Mouse (Mus musculus) limb, embryonic 15.5 days (tissue): Measurements from ENCODE around the gene Tmub1. TPM values are rescaled to one million over a fixed set of nuclear protein-coding genes. Genes with fewer than 3 reads are reported as not detected.

Source experiments
- ATAC-seq: fragments of 200-750 bp; cut with Nextera tagmentation; 2 replicates; pipeline ENCODE4 v1.8.0; 2017; ENCODE audit warnings: low read depth, moderate TSS enrichment; ENCODE audit not compliant: insufficient number of reproducible peaks, low FRiP score, low TSS enrichment
- H3K27ac ChIP-seq: fragments of 300-500 bp; sonication (generic); 2 replicates; pipeline ENCODE4 v1.5.1; 2015; ENCODE audit warnings: moderate library complexity, mild to moderate bottlenecking, inconsistent platforms
- H3K27me3 ChIP-seq: fragments of 300-500 bp; sonication (generic); 2 replicates; pipeline ENCODE4 v1.6.1; 2015; ENCODE audit warnings: inconsistent platforms
- H3K36me3 ChIP-seq: fragments of 300-500 bp; sonication (generic); 2 replicates; pipeline ENCODE4 v1.6.1; 2015; ENCODE audit warnings: inconsistent platforms
- H3K4me1 ChIP-seq: fragments of 300-500 bp; sonication (generic); 2 replicates; pipeline ENCODE4 v1.6.1; 2015; ENCODE audit warnings: inconsistent platforms
- H3K4me2 ChIP-seq: fragments of 300-500 bp; sonication (generic); 2 replicates; pipeline ENCODE4 v1.6.1; 2015; ENCODE audit warnings: mild to moderate bottlenecking, inconsistent platforms
- H3K4me3 ChIP-seq: fragments of 300-500 bp; sonication (generic); 2 replicates; pipeline ENCODE4 v1.5.1; 2015; ENCODE audit warnings: mild to moderate bottlenecking, inconsistent platforms
- H3K9ac ChIP-seq: fragments of 300-500 bp; sonication (generic); 2 replicates; pipeline ENCODE4 v1.6.1; 2015; ENCODE audit warnings: inconsistent platforms
- H3K9me3 ChIP-seq: fragments of 300-500 bp; sonication (generic); 2 replicates; pipeline ENCODE4 v1.6.1; 2016; ENCODE audit warnings: inconsistent platforms
- WGBS: fragments of 180-500 bp; shearing (Covaris S2); methylation state at CpG from one replicate; pipeline ENCODE4 v1.1.7; 2015; 5-methylcytosine and 5-hydroxymethylcytosine counted together
- polyA plus RNA-seq: library from polyadenylated mRNA; unstranded; fragments of >200 nt; fragmentation: Nextera tagmentation; extraction: Ambion mirVana; gene quantifications from 2 replicates; pipeline ENCODE4 v1.2.1, GENCODE M21; 2015

The Tmub1 gene
- polyA plus RNA-seq, 1 experiment from 2014 or later = 21.3 TPM

DNA sequence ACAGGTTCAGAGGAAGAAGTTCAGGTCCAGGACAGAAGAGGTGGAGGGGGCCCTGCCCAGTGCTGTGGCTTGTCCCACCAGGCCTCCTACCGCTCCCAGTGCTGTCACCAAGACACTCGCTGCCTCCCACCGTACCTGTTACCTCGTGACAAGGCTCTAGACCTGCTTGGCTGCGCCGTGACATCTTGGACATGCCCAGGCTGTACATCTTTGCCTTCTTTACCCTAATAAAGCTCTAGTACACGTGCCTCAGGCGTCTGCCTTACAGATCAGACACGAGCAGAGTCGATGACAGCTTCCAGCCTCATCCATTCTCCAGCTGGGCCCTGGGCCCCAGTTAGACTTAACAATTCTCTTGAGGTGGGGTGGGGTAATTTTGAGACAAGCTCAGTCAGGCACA, 30.1 kb downstream of the Tmub1 start:
- 73% methylated on average over 10 of the region's 10 CpGs for WGBS
- Histone ChIP-seq H3K27me3 (no peaks in the 10 kb centered on the region; the same call in 1 of the 2 replicates), H3K4me1 (peaks cover 30% of the 10 kb centered on the region), H3K4me3 (no peak overlapping the region), H3K27ac (no peak overlapping the region), H3K9ac (no peak overlapping the region), H3K4me2 (no peak overlapping the region), H3K36me3 (peaks cover 30% of the 10 kb centered on the region), H3K9me3 (no peaks in the 10 kb centered on the region)
- ATAC-seq = no peak

- 2% methylated on average over 21 of the region's 21 CpGs for WGBS
- H3K27ac ChIP-seq = no peak overlapping the region
These were observed 31.4 kb downstream of the Tmub1 start for GRCm38 (mm10) chr5:24416222-24416736.

DNA sequence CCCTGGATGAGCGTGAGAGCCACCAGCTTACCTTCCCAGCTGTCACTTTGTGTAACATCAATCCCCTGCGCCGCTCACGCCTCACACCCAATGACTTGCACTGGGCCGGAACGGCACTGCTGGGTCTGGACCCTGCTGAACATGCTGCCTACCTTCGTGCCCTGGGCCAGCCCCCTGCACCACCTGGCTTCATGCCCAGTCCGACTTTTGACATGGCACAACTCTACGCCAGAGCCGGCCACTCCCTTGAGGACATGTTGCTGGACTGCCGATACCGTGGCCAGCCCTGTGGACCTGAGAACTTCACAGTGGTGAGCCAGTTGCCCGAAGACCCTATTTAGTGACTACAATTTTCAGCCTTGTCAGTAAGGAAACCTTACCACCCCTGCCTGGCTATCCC, 33.7 kb downstream of the Tmub1 start:
- Histone ChIP-seq H3K36me3 (peaks cover 15% of the 10 kb centered on the region), H3K4me1 (peaks cover 24% of the 10 kb centered on the region), H3K27me3 (no peaks in the 10 kb centered on the region; the same call in 1 of the 2 replicates), H3K27ac (no peak overlapping the region), H3K4me3 (no peak overlapping the region), H3K4me2 (no peak overlapping the region), H3K9me3 (no peaks in the 10 kb centered on the region), H3K9ac (no peak overlapping the region)
- 72% methylated on average over 13 of the region's 13 CpGs for WGBS
- no peak for ATAC-seq

More at GRCm38 (mm10) chr5:24416222-24416736, 31.4 kb downstream of the Tmub1 start:
- H3K27me3 ChIP-seq = no peaks in the 10 kb centered on the region; the same call in 1 of the 2 replicates
- H3K4me2 ChIP-seq = peak overlapping the region; percentile 15
- no peak overlapping the region for H3K9ac ChIP-seq
- peaks cover 30% of the 10 kb centered on the region for H3K36me3 ChIP-seq
- no peaks in the 10 kb centered on the region for H3K9me3 ChIP-seq
- ATAC-seq = no peak
- H3K4me3 ChIP-seq = no peak overlapping the region
- H3K4me1 ChIP-seq = peaks cover 24% of the 10 kb centered on the region

DNA sequence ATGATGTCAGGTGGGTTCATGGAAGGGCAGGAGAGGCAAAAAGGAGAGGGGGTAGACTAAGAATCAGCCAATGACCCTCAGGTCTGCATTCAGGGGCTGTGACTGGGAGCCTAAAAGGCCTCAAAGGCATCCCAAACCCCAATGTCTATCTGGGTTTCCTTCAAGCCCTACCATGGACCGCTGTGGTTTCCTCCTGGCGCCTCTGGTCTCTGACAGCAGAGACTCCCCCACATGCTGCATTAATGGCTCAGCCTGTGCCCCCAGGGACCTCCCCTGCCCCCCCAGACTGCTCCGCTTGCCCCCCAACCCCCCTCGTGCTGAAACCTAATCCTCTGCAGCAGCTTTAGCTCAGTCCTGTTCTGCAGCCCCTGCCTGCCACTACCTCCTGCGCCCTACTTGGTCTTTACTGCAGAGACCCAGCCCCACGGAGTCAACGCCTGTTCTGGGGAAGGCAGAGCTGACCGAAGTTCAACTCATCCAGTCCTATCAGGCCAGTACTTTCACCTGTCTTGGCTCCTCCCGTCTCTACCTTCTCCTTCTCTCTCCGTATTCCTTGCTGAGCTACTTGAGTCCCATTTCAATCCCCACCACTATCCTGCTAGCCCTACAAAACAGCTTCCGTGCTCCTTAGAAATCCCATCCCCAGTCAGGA, 34.5 kb downstream of the Tmub1 start, which contains the start of gene Asic3:
TSS of gene Asic3 (plus strand) at position 351 of the 652 bp plus-strand sequence.
- no peaks in the 10 kb centered on the region; the same call in 1 of the 2 replicates for H3K27me3 ChIP-seq
- H3K4me3 ChIP-seq = no peak within 1 kb of the TSS
- H3K4me2 ChIP-seq = no peak within 1 kb of the TSS
- no peak within 1 kb of the TSS for H3K9ac ChIP-seq
- ATAC-seq = no peak
- peaks cover 15% of the 10 kb centered on the region for H3K36me3 ChIP-seq
- H3K9me3 ChIP-seq = no peaks in the 10 kb centered on the region
- H3K4me1 ChIP-seq = peaks cover 24% of the 10 kb centered on the region
- H3K27ac ChIP-seq = no peak within 1 kb of the TSS
- 34% methylated on average over 11 of the region's 11 CpGs for WGBS

DNA sequence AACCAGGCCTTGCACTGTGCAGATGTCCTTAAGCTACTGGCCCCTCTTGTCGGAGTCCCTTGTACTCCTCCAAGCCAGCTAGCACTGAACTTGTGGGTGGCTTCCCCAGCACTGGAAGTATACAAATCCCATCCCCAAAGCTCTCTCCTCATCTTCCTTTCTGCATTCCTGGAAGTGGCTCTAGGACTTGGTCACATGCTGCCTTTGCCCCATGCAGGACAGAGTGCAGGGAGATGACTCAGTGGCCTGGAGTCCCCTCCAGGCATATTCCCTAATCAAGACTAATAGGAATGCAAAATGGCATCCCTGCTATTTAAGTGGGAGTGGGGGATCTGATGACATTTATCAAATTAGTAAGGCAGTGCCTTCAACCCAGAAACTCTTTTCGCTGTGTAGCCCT, 35.6 kb downstream of the Tmub1 start:
- no peak overlapping the region for H3K4me3 ChIP-seq
- no peaks in the 10 kb centered on the region for H3K9me3 ChIP-seq
- peaks cover 24% of the 10 kb centered on the region for H3K4me1 ChIP-seq
- no peak for ATAC-seq
- H3K27me3 ChIP-seq = no peaks in the 10 kb centered on the region; the same call in 1 of the 2 replicates
- H3K36me3 ChIP-seq = peaks cover 23% of the 10 kb centered on the region
- 78% methylated on average over 2 of the region's 2 CpGs for WGBS
- no peak overlapping the region for H3K9ac ChIP-seq
- H3K4me2 ChIP-seq = no peak overlapping the region
- H3K27ac ChIP-seq = no peak overlapping the region

DNA sequence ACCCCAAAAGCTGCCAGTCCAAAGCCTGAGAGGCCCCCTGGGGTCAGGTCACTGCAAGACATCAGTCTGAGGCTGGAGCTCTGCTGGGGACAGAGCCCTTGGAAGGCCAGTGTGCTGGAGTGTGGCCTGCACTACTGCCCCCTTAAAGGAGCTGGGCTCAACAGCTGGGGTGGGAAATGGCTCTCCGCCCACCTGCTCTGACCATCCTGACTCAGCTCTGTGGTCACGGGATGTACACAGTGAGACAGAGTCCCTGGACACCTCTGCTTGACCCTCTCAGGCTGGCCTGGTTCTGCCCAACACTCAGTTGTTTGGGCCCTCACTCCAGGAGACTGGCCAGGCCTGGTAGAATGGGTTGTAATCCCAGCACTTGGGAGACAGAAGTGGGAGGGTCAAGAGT, 38.2 kb downstream of the Tmub1 start:
- no peak overlapping the region for H3K27ac ChIP-seq
- 77% methylated on average over 2 of the region's 2 CpGs for WGBS
- ATAC-seq = no peak
- peaks cover 44% of the 10 kb centered on the region for H3K36me3 ChIP-seq
- H3K4me2 ChIP-seq = no peak overlapping the region
- no peaks in the 10 kb centered on the region for H3K9me3 ChIP-seq
- no peak overlapping the region for H3K9ac ChIP-seq
- peaks cover 14% of the 10 kb centered on the region for H3K4me1 ChIP-seq
- no peaks in the 10 kb centered on the region; the same call in 1 of the 2 replicates for H3K27me3 ChIP-seq
- no peak overlapping the region for H3K4me3 ChIP-seq

GRCm38 (mm10) chr5:24408651-24409050, 39.0 kb downstream of the Tmub1 start:
- no peak for ATAC-seq
- Histone ChIP-seq H3K27ac (no peak overlapping the region), H3K4me1 (peaks cover 10% of the 10 kb centered on the region), H3K27me3 (no peaks in the 10 kb centered on the region), H3K9me3 (no peaks in the 10 kb centered on the region), H3K4me2 (no peak overlapping the region), H3K9ac (no peak overlapping the region), H3K36me3 (peaks cover 52% of the 10 kb centered on the region), H3K4me3 (no peak overlapping the region)
- WGBS = 87% methylated on average over 13 of the region's 13 CpGs

DNA sequence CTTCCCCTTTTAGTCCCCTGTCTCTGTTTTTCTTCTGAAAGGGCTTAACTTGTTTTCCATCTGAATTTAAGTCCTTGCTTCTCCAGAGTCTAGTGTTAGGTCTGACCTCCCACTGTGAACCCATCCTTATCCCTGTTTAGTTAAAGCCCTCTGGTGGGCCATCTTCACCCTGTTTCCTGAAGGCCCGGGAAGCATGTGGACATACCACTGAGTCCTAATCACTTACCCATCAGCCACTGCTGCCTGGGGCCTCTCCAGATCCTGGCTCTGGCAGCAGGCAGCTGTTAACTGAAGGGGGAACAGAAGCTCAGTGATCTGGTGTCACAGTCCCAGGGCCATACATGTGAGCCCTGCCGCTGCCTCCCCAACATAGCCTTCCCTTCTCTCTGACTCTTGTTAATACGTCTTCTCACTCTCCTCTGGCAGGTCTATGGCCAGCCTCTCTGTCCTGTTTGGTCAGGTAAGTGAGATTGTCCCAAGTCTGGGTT, 42.2 kb downstream of the Tmub1 start:
- ATAC-seq = no peak
- H3K4me3 ChIP-seq = no peak overlapping the region
- no peaks in the 10 kb centered on the region for H3K9me3 ChIP-seq
- peaks cover 82% of the 10 kb centered on the region for H3K36me3 ChIP-seq
- no peaks in the 10 kb centered on the region for H3K4me1 ChIP-seq
- no peak overlapping the region for H3K9ac ChIP-seq
- no peak overlapping the region for H3K27ac ChIP-seq
- WGBS = 60% methylated on average over 3 of the region's 3 CpGs
- H3K27me3 ChIP-seq = no peaks in the 10 kb centered on the region
- no peak overlapping the region for H3K4me2 ChIP-seq

GRCm38 (mm10) chr5:24404594-24405360, 42.9 kb downstream of the Tmub1 start:
- 85% methylated on average over 6 of the region's 6 CpGs for WGBS
- ATAC-seq = no peak
- Histone ChIP-seq H3K4me2 (no peak overlapping the region), H3K27ac (no peak overlapping the region), H3K9ac (no peak overlapping the region), H3K36me3 (peaks cover 87% of the 10 kb centered on the region), H3K4me1 (no peaks in the 10 kb centered on the region), H3K27me3 (no peaks in the 10 kb centered on the region), H3K4me3 (no peak overlapping the region), H3K9me3 (no peaks in the 10 kb centered on the region)

DNA sequence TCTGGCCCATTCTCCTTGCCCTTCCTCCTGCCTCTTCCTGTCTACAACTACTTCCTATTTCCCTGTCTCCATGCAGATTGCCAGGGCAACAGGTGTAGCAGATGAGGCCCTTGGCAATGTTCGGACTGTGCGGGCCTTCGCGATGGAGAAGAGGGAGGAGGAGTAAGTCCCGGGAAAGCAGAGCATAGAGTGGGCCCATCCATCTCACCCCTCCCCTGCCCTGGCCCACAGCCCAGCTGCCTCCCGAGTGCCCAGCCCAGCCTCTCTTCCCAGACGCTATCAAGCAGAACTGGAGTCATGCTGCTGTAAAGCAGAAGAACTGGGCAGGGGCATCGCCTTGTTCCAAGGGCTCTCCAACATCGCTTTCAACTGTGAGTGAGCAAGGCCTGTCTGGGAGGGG, 45.7 kb downstream of the Tmub1 start:
- H3K4me1 ChIP-seq = no peaks in the 10 kb centered on the region
- H3K4me2 ChIP-seq = no peak overlapping the region
- 80% methylated on average over 9 of the region's 9 CpGs for WGBS
- ATAC-seq = no peak
- no peak overlapping the region for H3K9ac ChIP-seq
- no peaks in the 10 kb centered on the region for H3K27me3 ChIP-seq
- H3K27ac ChIP-seq = no peak overlapping the region
- peaks cover 65% of the 10 kb centered on the region for H3K36me3 ChIP-seq
- H3K4me3 ChIP-seq = no peak overlapping the region
- H3K9me3 ChIP-seq = no peaks in the 10 kb centered on the region

GRCm38 (mm10) chr5:24400911-24401605, 46.6 kb downstream of the Tmub1 start:
- no peaks in the 10 kb centered on the region for H3K9me3 ChIP-seq
- no peak overlapping the region for H3K9ac ChIP-seq
- no peak overlapping the region for H3K27ac ChIP-seq
- H3K4me3 ChIP-seq = no peak overlapping the region
- ATAC-seq = no peak
- no peaks in the 10 kb centered on the region for H3K27me3 ChIP-seq
- no peak overlapping the region for H3K4me2 ChIP-seq
- peaks cover 56% of the 10 kb centered on the region for H3K36me3 ChIP-seq
- WGBS = 92% methylated on average over 5 of the region's 5 CpGs
- no peaks in the 10 kb centered on the region for H3K4me1 ChIP-seq
